Mouse (Mus musculus) heart, postnatal 0 days (tissue): Measurements from ENCODE around the gene Asxl2.
A peak's percentile ranks its signal among the peaks of the same experiment; 100 is the strongest.

Source experiments
- CTCF ChIP-seq: IDR thresholded peaks from 2 replicates; pipeline ENCODE4 v1.5.1; 2016; ENCODE audit warnings: antibody characterized with exemption, control low read depth, low read depth
- EP300 ChIP-seq: IDR thresholded peaks from 2 replicates; pipeline ENCODE4 v1.6.1; 2016; ENCODE audit warnings: antibody characterized with exemption, low read depth

GRCm38 (mm10) chr12:3425375-3426341 lies 999 bp upstream of the Asxl2 start:
- TF ChIP-seq EP300, result no peak
- peak; percentile 36 for TF ChIP-seq CTCF
